Mouse (Mus musculus): Measurements from ENCODE around the gene Osgep. TPM values are rescaled to one million over a fixed set of nuclear protein-coding genes. Genes with fewer than 3 reads are reported as not detected.
A peak's percentile ranks its signal among the peaks of the same experiment; 100 is the strongest.
"Not testable (repeated sequence)": the region's sequence is repeated elsewhere in the genome, so short reads cannot be mapped to it uniquely, and the experiment has no call there.

Gene Osgep
- polyA plus RNA-seq, 1 experiment from 2014 or later: 116 TPM

GRCm38 (mm10) chr14:50927366-50927765 lies 2.7 kb upstream of the Osgep start:
- Histone ChIP-seq H3K4me3 (no peak overlapping the region), H3K9ac (peak overlapping the region; percentile 19; the same call in 1 of the 2 replicates), H3K9me3 (no peaks in the 10 kb centered on the region), H3K27ac (no peak overlapping the region), H3K36me3 (peaks cover 33% of the 10 kb centered on the region), H3K27me3 (no peaks in the 10 kb centered on the region), H3K4me2 (no peak overlapping the region), H3K4me1 (replicated peaks) (peaks cover 59% of the 10 kb centered on the region)
- ATAC-seq (ENCODE audit: low FRiP score): no peak
- WGBS: 66% methylated on average over 3 of the region's 3 CpGs

- Histone ChIP-seq H3K27me3 (no peaks in the 10 kb centered on the region), H3K9me3 (no peaks in the 10 kb centered on the region), H3K9ac (peak overlapping the region; percentile 84), H3K4me1 (replicated peaks) (peaks cover 53% of the 10 kb centered on the region), H3K27ac (peak overlapping the region; percentile 88), H3K36me3 (peaks cover 33% of the 10 kb centered on the region), H3K4me2 (peak overlapping the region; percentile 83), H3K4me3 (peak overlapping the region; percentile 69)
- 2% methylated on average over 38 of the region's 38 CpGs for WGBS
- peak; percentile 69 for ATAC-seq (ENCODE audit: low FRiP score)
These were observed 623 bp upstream of the Osgep start for GRCm38 (mm10) chr14:50925111-50925920.

- 86% methylated on average over 1 of the region's 1 CpGs for whole genome bisulfite sequencing
- H3K9ac ChIP-seq: peak overlapping the region; percentile 84
- H3K27ac ChIP-seq: not testable (repeated sequence)
These were observed 1.3 kb downstream of the Osgep start for GRCm38 (mm10) chr14:50923437-50923836.

GRCm38 (mm10) chr14:50911356-50911755 lies 13.3 kb downstream of the Osgep start:
- H3K36me3 ChIP-seq: peaks cover 48% of the 10 kb centered on the region
- no peaks in the 10 kb centered on the region for H3K4me1 ChIP-seq (replicated peaks)
- no peak overlapping the region for H3K4me3 ChIP-seq
- WGBS: 64% methylated on average over 3 of the region's 3 CpGs
- no peaks in the 10 kb centered on the region for H3K27me3 ChIP-seq
- no peak overlapping the region for H3K9ac ChIP-seq
- no peak overlapping the region for H3K27ac ChIP-seq
- H3K9me3 ChIP-seq: no peaks in the 10 kb centered on the region
- H3K4me2 ChIP-seq: no peak overlapping the region
- no peak for ATAC-seq (ENCODE audit: low FRiP score)

More at GRCm38 (mm10) chr14:50923437-50923836, 1.3 kb downstream of the Osgep start:
- peak overlapping the region; percentile 69 for H3K4me3 ChIP-seq
- H3K9me3 ChIP-seq; ATAC-seq (ENCODE audit: low FRiP score); H3K27me3 ChIP-seq: not testable (repeated sequence)
- H3K36me3 ChIP-seq: peaks cover 29% of the 10 kb centered on the region
- peaks cover 35% of the 10 kb centered on the region for H3K4me1 ChIP-seq (replicated peaks)
- peak overlapping the region; percentile 83 for H3K4me2 ChIP-seq

GRCm38 (mm10) chr14:50908126-50908525 lies 16.6 kb downstream of the Osgep start:
- no peak for ATAC-seq (ENCODE audit: low FRiP score)
- Histone ChIP-seq H3K4me3 (no peak overlapping the region), H3K9me3 (no peaks in the 10 kb centered on the region), H3K27ac (no peak overlapping the region), H3K9ac (no peak overlapping the region), H3K4me1 (replicated peaks) (peaks cover 8% of the 10 kb centered on the region; the same call in 1 of the 2 replicates), H3K4me2 (no peak overlapping the region), H3K27me3 (no peaks in the 10 kb centered on the region), H3K36me3 (peaks cover 18% of the 10 kb centered on the region)
- WGBS: 87% methylated on average over 4 of the region's 4 CpGs

GRCm38 (mm10) chr14:50905327-50905726 lies 19.4 kb downstream of the Osgep start:
- not testable (repeated sequence) for H3K4me3 ChIP-seq; ATAC-seq (ENCODE audit: low FRiP score); H3K9ac ChIP-seq; H3K27ac ChIP-seq; H3K4me2 ChIP-seq; H3K36me3 ChIP-seq; H3K27me3 ChIP-seq; H3K9me3 ChIP-seq; H3K4me1 ChIP-seq (replicated peaks)

- H3K36me3 ChIP-seq: no peaks in the 10 kb centered on the region; the same call in 1 of the 2 replicates
- H3K9me3 ChIP-seq: no peaks in the 10 kb centered on the region
- no peak for ATAC-seq (ENCODE audit: low FRiP score)
- H3K4me2 ChIP-seq: no peak overlapping the region
- no peaks in the 10 kb centered on the region for H3K27me3 ChIP-seq
- H3K4me1 ChIP-seq (replicated peaks): peaks cover 8% of the 10 kb centered on the region; the same call in 1 of the 2 replicates
- no peak overlapping the region for H3K4me3 ChIP-seq
- no peak overlapping the region for H3K27ac ChIP-seq
- H3K9ac ChIP-seq: no peak overlapping the region
- 82% methylated on average over 4 of the region's 4 CpGs for WGBS
These were observed 19.9 kb downstream of the Osgep start for GRCm38 (mm10) chr14:50904828-50905129.

- no peak overlapping the region; the same call in 1 of the 2 replicates for H3K27ac ChIP-seq
- H3K36me3 ChIP-seq: no peaks in the 10 kb centered on the region; the same call in 1 of the 2 replicates
- H3K4me1 ChIP-seq (replicated peaks): peaks cover 8% of the 10 kb centered on the region; the same call in 1 of the 2 replicates
- no peaks in the 10 kb centered on the region for H3K27me3 ChIP-seq
- H3K4me2 ChIP-seq: peak overlapping the region; percentile 64
- no peaks in the 10 kb centered on the region for H3K9me3 ChIP-seq
- H3K9ac ChIP-seq: peak overlapping the region; percentile 71
- peak; percentile 91 for ATAC-seq (ENCODE audit: low FRiP score)
- H3K4me3 ChIP-seq: peak overlapping the region; percentile 41
- WGBS: 4% methylated on average over 26 of the region's 26 CpGs
These were observed 20.5 kb downstream of the Osgep start for GRCm38 (mm10) chr14:50903973-50904827.

- H3K4me1 ChIP-seq (replicated peaks): peaks cover 17% of the 10 kb centered on the region
- H3K27me3 ChIP-seq: peaks cover 12% of the 10 kb centered on the region
- WGBS: 91% methylated on average over 2 of the region's 2 CpGs
- not testable (repeated sequence) for H3K4me2 ChIP-seq; ATAC-seq (ENCODE audit: low FRiP score); H3K9ac ChIP-seq; H3K27ac ChIP-seq; H3K9me3 ChIP-seq; H3K4me3 ChIP-seq; H3K36me3 ChIP-seq
These were observed 26.7 kb downstream of the Osgep start for GRCm38 (mm10) chr14:50897992-50898391.

GRCm38 (mm10) chr14:50897374-50897765 lies 27.3 kb downstream of the Osgep start, which contains the start of gene Klhl33:
Klhl33 (minus strand) TSS chr14:50897507.
- peaks cover 12% of the 10 kb centered on the region for H3K27me3 ChIP-seq
- H3K9ac ChIP-seq: peak within 1 kb of the TSS; percentile 78
- H3K36me3 ChIP-seq: no peaks in the 10 kb centered on the region
- peak within 1 kb of the TSS; percentile 24 for H3K27ac ChIP-seq
- no peak for ATAC-seq (ENCODE audit: low FRiP score)
- H3K4me1 ChIP-seq (replicated peaks): peaks cover 17% of the 10 kb centered on the region
- H3K4me3 ChIP-seq: peak within 1 kb of the TSS; percentile 55
- H3K9me3 ChIP-seq: no peaks in the 10 kb centered on the region
- 51% methylated on average over 7 of the region's 7 CpGs for WGBS
- H3K4me2 ChIP-seq: peak within 1 kb of the TSS; percentile 91

- Histone ChIP-seq H3K4me2 (peak overlapping the region; percentile 91), H3K4me3 (peak overlapping the region; percentile 55), H3K27ac (peak overlapping the region; percentile 24; the same call in 1 of the 2 replicates), H3K36me3 (no peaks in the 10 kb centered on the region), H3K9ac (peak overlapping the region; percentile 78), H3K9me3 (no peaks in the 10 kb centered on the region), H3K27me3 (peaks cover 12% of the 10 kb centered on the region), H3K4me1 (replicated peaks) (peaks cover 17% of the 10 kb centered on the region)
- ATAC-seq (ENCODE audit: low FRiP score): peak; percentile 82
- WGBS: 23% methylated on average over 23 of the region's 23 CpGs
These were observed 27.8 kb downstream of the Osgep start for GRCm38 (mm10) chr14:50896747-50897373.

Data from hindbrain, embryonic 13.5 days (tissue).